Mouse (Mus musculus) cerebellum, postnatal 10 days (tissue): ENCODE results near the gene Paqr5.

ENCODE experiments used
- DNase-seq, 2 experiments: peaks; one replicate each; pipeline ENCODE4 v3.0.0; 2021; ENCODE audit warnings: mixed read lengths in 2 of 2

The Paqr5 gene

DNA sequence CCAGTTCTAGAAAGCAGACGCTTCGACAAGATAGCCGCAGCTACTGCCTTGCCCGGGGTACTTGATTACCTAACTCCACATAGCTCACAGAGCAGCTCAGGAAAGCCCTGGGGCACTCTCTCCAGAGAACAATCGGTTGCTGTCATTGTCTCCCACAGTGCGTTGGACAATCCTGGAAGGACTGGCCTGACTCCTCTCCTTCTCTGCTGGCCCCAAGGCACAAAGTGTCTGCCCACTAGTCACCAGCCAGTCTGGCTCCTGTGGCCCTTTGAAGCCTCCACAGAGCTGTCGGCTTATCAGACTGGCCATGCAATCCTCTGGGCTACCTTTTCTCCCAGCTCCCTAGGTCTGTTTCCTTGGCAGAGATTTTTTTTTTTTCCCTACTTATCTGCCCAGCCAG, 74.4 kb downstream of the Paqr5 start:
- no peak for DNase-seq

DNA sequence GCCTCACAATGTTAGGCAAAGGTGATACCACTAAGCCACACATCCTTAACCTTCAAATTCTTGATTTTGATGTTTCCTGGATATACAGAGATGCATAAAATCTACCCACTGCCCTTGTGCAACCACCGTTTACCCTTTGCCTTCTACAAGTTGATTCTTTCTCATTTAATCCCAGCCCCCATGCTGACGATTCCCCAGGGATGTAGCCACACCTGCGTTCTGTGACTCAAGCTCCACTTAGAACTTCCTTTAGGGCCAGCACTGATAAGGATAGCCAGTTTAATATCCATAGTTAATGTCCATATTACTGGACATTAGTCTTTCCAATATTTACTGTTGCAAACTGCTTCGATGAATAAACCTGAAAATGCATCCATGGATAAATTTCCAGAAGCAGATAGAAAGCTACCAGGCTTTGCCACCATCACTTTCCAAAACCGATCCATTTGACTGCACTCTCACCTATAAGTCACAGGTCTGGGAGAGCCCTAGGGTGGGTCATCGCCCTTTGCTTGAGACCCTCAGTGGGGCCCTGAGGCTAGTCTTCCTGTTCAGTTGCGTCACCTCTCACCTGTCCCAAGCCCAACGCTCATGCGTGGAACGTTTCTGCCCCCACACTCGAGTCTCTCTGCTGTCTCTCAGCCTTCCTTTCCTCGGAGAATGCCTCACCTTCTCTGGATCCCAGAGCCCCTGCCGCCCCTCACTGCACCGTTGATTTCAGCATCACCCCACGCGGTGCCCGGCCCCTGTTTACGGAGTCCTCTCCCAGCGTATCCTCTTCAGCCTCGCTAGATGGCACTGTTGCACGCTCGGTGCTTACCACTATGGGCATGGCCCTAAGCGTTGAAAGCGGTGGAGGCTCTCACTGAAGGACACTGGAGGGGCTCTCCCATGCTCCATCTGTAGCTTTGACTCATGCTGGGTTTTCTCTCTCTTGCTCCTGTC, 79.0 kb downstream of the Paqr5 start:
- DNase-seq, result peak; percentile 89 to 90

DNA sequence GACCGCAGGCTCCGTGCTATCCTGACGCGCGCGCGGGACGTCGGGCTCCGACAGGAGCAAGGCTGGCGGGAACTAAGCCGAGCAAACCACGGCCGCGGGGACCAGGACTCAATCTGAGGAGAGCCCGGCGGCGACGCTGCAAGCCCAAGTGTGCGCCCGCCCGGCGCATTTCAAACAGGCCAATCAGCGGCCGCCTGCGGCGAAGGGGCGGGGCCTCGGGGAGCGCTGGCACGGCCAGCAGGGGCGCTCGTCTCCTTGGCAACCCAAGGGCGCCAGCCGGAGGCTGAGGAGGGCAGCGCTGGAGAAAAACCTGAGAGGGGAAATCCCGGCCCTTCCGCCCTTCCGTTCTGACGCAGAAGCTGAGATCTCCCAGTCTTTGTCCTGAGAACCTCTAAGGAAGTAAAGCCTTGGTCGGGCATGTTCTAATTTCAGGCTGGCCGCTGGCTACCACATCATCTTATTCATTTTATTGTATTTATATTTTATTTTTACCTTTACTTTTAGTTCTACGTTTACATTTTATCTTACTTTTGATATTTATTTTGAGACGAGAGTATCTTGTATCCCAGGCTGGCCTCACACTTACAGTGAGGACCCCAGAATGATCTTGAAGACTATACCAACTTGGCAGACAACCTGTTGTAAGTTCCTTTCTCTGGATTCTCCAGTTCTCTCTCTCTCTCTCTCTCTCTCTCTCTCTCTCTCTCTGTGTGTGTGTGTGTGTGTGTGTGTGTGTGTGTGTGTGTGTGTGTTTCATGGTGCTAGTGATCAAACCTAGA, 79.8 kb downstream of the Paqr5 start, which contains the start of gene Kif23:
Gene Kif23, minus strand, starts transcription at position 152 of the 779 bp plus-strand sequence.
- peak; percentile 100 for DNase-seq

- no peak for DNase-seq
Observed at GRCm38 (mm10) chr9:61945973-61946611, 80.6 kb downstream of the Paqr5 start.

DNA sequence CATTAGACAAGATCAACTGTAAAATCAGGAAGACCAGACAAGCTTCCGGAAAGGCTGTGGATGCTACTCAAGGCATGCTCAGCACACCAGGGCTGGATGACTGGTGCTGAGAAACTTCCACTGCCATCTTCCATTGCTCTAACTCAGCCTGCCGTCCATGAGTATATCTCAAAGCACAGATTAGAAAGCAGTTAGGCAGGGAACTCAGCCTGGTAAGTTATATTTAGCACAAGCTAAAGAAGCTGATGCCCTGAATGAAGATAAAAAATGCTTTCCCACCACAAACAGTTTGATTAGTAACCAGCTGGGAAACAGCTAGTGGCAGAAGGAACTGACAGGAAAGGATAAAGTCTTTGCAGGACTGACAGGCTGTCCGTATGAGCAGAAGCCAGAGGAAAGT, 85.6 kb downstream of the Paqr5 start:
- DNase-seq, result no peak

GRCm38 (mm10) chr9:61933333-61933732, 93.3 kb downstream of the Paqr5 start:
- no peak for DNase-seq

- DNase-seq, result no peak
Observed at GRCm38 (mm10) chr9:61932009-61932408, 94.6 kb downstream of the Paqr5 start.

- no peak for DNase-seq
Observed at GRCm38 (mm10) chr9:61925086-61925660, 101.5 kb downstream of the Paqr5 start.

DNA sequence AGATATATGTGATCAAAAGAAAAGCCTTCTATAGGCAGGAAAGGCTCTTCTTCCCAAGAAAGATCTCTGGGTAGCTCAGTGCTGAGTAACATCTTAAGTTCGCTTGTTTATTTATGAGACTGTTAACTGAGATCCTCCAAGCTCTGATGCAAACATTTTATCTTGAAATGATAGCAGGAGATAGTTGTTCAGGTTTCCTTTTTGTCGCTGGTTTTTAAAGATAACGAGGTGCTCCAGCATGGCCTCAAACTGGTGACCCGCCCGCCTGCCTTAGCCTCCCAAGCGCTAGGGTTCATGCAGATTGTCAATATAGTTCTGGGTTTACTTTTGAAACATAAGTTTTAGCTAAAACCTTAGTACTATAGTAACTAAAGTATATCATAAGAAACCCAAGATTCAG, 106.3 kb downstream of the Paqr5 start:
- no peak for DNase-seq

DNA sequence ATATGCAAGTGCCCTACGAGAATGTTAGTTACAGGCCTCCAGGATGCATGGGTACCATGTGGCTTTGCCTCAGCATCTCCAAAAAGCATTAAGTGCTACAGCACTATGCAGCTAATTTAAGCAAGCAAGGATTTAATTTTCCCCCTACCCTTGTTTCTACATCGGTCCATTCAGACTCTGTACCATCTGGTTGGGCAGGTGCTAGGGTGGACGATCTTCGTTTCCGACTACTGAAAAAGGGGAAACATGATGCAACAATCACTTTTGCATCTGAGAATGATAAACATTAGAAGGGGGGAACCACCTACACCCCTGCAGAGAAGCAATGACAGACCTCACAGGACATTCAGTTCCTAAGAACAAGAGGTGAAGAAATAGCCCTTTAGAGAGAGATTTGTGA, 107.2 kb downstream of the Paqr5 start:
- no peak for DNase-seq

DNA sequence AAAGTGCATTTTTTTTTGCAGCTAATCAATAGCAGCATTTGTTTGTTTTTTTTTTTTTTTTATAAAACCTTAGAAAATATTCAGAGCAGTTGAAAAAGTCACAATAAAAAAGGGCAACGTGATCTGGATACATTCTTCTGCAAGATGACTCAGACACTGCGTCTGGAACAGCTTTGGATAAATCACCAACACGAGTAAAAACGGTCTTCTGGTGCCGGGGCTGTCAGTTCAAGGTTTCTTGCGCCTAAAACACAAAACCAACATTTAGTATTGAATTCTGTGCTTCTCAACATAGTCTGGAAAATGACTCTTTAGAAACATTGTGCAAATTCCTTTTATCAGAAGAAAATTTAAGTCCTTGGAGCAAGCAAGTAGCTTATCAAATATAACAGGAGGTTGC, 109.2 kb downstream of the Paqr5 start:
- DNase-seq, result no peak

DNA sequence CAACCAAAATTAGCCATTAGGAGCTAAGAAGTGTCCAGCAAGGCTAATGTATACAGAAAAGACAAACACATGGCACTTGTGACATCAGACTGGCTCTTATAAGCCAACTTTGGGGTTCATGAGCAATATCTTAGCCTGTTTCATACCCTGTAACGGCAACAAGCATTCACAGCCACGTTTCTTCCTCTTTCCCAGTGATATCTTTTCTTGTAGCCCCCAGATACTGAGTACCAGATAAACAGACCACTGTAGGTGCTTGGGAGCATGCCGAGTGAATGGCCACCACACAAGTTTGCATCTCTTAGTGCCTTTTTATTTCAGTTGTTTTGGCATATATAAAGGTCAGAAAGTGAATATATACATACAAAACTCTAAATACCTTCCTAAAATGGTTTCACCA, 109.7 kb downstream of the Paqr5 start:
- no peak for DNase-seq

DNA sequence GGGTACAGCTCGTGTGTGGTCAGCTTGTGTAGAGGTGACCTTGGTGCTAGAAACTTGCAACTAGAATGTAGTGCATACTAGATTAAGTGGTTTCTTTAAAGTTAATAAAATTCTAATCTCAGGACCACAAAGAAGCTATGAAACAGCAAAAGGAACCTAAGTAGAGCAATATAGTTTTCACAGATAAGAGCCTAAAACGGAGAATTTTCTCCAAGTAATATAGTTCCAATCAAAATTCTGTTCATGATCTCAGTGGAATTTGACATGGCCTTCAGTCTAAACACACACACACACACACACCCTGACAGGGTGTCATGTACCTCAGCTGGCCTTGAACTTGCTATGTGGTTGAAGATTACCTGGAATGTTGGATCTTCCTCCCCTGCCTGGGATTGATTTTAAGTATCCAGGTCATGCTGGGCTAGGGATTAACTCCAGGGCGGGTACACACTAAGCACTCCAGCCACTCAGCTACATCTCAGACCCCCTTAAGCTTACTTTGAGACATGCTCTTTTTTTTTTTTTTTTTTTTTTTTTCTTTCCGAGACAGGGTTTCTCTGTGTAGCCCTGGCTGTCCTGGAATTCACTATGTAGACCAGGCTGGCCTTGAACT, 111.2 kb downstream of the Paqr5 start:
- no peak for DNase-seq

DNA sequence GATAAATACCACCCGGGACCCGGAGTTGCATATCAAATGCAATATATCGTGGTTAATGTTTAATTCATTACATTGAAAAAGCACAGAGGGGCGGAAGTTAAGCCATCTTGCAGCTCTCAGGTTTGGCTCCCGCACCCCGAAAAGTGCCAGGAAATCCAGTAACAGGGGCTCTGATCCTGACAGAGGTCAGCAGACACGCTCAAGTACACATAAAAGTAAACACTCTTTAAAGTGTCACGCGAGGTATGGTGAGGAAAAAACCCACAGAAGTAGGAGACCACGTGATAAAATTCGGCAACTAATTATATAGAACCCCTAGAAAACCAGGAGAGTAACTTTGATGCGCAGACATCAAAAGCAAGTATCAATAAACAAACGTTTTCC, 111.7 kb downstream of the Paqr5 start:
- no peak for DNase-seq

DNA sequence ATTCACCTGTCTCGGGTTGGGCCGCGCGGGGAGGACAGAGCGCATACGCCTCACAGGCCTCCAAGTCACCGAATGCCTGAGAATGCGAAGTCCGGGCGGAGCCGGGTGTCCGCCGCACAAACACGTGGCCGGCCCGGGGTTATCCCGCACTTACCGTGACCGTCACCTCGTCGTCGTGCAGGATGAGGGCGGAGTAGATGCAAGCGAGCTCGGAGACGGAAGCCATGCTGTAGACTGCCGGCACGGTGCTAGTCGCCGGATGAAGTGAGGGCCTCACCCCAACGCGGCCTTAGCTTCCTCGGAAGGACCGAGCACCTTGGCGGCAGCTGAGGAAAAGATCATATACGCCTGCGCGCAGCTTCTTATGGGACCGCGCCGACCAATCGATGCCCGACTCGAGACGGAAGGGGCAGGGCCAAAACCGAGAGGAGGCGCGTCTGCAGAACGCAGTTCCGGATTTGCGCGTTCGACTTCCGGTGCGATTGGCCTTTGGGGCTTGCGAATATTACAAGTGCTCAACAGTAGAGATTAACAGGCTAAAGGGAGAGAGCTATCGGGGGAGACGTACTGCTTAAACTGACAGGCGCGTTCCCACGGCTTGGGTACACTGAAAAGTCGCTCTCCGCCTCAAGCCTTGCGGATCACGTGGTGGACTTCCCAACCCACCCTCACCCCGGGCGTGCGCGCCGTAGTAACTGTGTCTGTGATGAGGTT, 112.3 kb downstream of the Paqr5 start, which contains the start of gene Rplp1:
Gene Rplp1, minus strand, starts transcription at position 340 of the 714 bp plus-strand sequence.
- DNase-seq, result peak; percentile 96 to 97

DNA sequence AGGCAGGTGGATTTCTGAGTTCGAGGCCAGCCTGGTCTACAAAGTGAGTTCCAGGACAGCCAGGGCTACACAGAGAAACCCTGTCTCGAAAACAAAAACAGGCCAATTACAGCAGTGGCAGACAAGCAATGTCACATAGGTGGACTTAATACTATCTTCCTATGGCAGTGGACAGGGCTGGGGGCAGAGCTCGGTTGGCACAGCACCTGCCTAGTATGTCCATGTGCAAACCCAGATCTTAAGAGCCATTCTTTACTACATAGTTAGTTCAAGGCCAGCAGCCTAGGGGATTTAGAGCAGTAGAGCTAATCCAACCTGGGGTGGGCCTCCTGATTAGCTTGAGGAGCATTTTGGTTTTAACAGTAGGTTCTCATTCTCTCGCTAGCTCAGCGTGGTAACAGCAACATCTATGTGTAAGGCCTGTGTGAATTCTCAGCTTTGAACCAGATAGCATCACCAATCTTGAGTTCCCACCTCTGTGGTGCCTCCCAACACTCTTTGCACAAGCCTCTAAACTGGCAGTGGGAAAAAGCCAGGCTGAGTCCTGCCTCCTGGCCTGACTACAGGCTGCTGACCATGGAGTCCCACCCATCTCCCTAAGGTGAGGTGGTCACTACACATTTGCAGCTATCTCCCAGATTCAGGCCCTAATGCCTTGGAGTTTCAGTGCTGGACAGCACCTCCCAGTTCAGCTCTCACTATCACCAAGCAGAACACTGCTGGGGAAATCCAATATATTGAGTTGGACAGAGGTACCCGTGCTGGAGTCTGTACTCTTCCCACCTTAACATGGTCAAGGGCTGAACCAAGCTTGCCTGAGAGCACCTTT, 115.1 kb downstream of the Paqr5 start:
- DNase-seq, result no peak

DNA sequence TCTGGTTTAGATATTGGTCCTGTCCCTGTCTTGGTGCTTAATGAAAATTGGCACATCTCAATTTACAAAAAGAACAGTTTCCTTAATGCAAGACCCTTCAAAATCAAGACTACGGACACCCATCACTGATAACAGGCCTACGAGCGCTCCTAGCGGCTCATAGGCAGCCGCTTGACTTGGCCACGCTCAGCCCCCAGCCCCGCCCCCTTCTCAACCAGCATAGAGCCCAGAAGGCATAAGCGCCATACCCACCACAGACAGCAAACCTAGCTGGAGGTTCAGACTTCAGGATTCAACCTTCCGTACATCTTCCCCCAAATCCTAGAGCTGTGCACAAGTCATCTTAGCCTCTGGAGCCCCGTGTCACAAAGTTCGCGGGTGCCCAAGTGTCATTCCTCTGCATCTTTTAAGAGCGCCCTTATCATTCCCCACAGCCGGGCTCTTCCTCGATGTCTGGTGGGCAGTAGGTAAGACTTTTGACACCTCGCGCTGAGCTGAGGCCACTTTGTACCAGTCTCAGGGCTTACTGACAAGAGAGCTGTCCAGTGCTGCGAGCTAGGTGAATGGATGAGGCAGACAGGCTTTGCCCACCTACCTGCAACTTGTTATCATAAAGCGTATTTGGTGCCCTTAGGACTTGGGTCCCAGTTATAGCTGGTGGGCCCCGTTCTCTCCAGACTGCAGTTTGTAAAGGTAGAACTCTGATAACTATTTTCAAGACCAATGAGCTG, 116.0 kb downstream of the Paqr5 start:
- peak; percentile 71 to 78 for DNase-seq

GRCm38 (mm10) chr9:61909633-61910032, 117.0 kb downstream of the Paqr5 start:
- no peak for DNase-seq

DNA sequence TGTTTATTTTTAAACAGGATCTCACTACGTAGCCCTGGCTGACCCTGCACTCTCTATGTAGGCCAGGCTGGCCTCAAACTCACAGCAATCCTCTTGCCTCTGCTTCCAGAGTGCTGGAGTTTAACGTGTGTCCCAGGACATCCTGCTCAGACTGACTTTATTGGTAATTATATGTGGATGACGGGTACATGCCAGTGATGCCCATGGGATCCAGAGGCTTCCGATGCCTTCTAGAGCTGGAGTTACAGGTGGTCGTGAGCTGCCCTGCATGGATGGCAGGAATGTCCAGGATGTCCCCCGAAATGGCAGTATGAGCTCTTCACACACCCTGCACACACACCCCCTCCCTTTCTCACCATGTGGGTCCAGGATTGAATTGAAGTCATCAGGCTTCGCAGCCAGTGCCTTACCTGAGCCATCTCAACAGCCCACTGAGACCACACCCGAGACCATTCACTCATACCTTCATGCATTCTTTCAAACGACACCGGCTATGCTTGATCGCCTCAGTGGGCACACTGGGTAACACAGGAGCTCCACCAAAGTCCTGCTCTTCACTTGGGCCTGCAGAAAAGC, 117.7 kb downstream of the Paqr5 start:
- no peak for DNase-seq

GRCm38 (mm10) chr9:61908341-61908740, 118.3 kb downstream of the Paqr5 start:
- no peak for DNase-seq
